Mouse (Mus musculus) limb, embryonic 14.5 days (tissue): Measurements from ENCODE around the gene Miga1. TPM values are rescaled to one million over a fixed set of nuclear protein-coding genes. Genes with fewer than 3 reads are reported as not detected.

Experiments
- ATAC-seq: fragments of 200-750 bp; cut with Nextera tagmentation; 2 replicates; pipeline ENCODE4 v1.8.0; 2017; ENCODE audit warnings: low read depth, moderate number of reproducible peaks, moderate TSS enrichment; ENCODE audit not compliant: low FRiP score
- DNase-seq: peaks from one replicate; pipeline ENCODE4 v3.0.0-alpha.2; 2015; ENCODE audit warnings: low spot score
- H3K27ac ChIP-seq: fragments of 300-500 bp; sonication (generic); replicated peaks from 2 replicates; pipeline ENCODE4 v1.5.1; 2014; ENCODE audit warnings: low read depth, mild to moderate bottlenecking, low read length, moderate library complexity, mixed read lengths
- H3K27me3 ChIP-seq: fragments of 300-500 bp; sonication (generic); 2 replicates; pipeline ENCODE4 v1.6.1; 2014; ENCODE audit warnings: low read length, mixed read lengths; ENCODE audit not compliant: control insufficient read depth, insufficient read depth
- H3K36me3 ChIP-seq: fragments of 300-500 bp; sonication (generic); 2 replicates; pipeline ENCODE4 v1.6.1; 2014; ENCODE audit warnings: mild to moderate bottlenecking, low read length, moderate library complexity, mixed read lengths; ENCODE audit not compliant: control insufficient read depth, insufficient read depth
- H3K4me1 ChIP-seq: fragments of 300-500 bp; sonication (generic); 2 replicates; pipeline ENCODE4 v1.6.1; 2014; ENCODE audit warnings: antibody characterized with exemption, low read length, mixed read lengths; ENCODE audit not compliant: control insufficient read depth, insufficient read depth
- H3K4me2 ChIP-seq: fragments of 300-500 bp; sonication (generic); replicated peaks from 2 replicates; pipeline ENCODE4 v1.6.1; 2014; ENCODE audit warnings: low read depth, mild to moderate bottlenecking, low read length, moderate library complexity; ENCODE audit not compliant: severe bottlenecking
- H3K4me3 ChIP-seq: fragments of 300-500 bp; sonication (generic); replicated peaks from 2 replicates; pipeline ENCODE4 v1.5.1; 2014; ENCODE audit warnings: low read length
- H3K9ac ChIP-seq: fragments of 300-500 bp; sonication (generic); 2 replicates; pipeline ENCODE4 v1.6.1; 2014; ENCODE audit warnings: mild to moderate bottlenecking, low read depth, low read length, moderate library complexity; ENCODE audit not compliant: severe bottlenecking
- H3K9me3 ChIP-seq: fragments of 300-500 bp; sonication (generic); 2 replicates; pipeline ENCODE4 v1.6.1; 2016; ENCODE audit warnings: low read length; ENCODE audit not compliant: control insufficient read depth
- POLR2A ChIP-seq: fragments of 200-500 bp; IDR thresholded peaks from 2 replicates; pipeline ENCODE4 v1.8.0; 2012; ENCODE audit warnings: inconsistent platforms, mild to moderate bottlenecking, moderate library complexity, borderline replicate concordance; ENCODE audit not compliant: insufficient read depth, insufficient read length; ENCODE audit errors: extremely low read depth
- WGBS: fragments of 180-500 bp; shearing (Covaris S2); extraction: QIAGEN DNeasy Blood & Tissue Kit; methylation state at CpG from one replicate; pipeline ENCODE4 v1.1.7; 2014; 5-methylcytosine and 5-hydroxymethylcytosine counted together
- polyA plus RNA-seq, 2 experiments: library from polyadenylated mRNA; depleted of rRNA in 1 of 2; stranded (reverse) in 1 of 2; unstranded in 1 of 2; fragments of >200 nt; fragmentation: Nextera tagmentation in 1 of 2; extraction: Ambion mirVana in 1 of 2; gene quantifications; 2 replicates each; pipeline versions ENCODE4 v1.2.1 to v1.2.3; 2012 to 2014

Gene Miga1
- polyA plus RNA-seq, 2 experiments = 18.0 to 19.8 TPM

- no peaks in the 10 kb centered on the region for H3K9me3 ChIP-seq
- no peak overlapping the region for H3K27ac ChIP-seq
- H3K27me3 ChIP-seq = no peaks in the 10 kb centered on the region
- DNase-seq = no peak
- no peak for TF ChIP-seq POLR2A
- no peak for ATAC-seq
- H3K4me1 ChIP-seq = peaks cover 17% of the 10 kb centered on the region
- no peak overlapping the region for H3K4me3 ChIP-seq
- H3K9ac ChIP-seq = no peak overlapping the region
- H3K36me3 ChIP-seq = 0 out of 2 replicates have a peak, but pooled peaks cover 6% of the 10 kb centered on the region
- WGBS = 87% methylated on average over 10 of the region's 10 CpGs
- no peak overlapping the region for H3K4me2 ChIP-seq
These were observed 8.0 kb upstream of the Miga1 start for GRCm38 (mm10) chr3:152348011-152348830.

- H3K4me1 ChIP-seq = peaks cover 12% of the 10 kb centered on the region
- no peaks in the 10 kb centered on the region for H3K27me3 ChIP-seq
- peak overlapping the region; percentile 57 for H3K4me3 ChIP-seq
- DNase-seq (no peak), ATAC-seq (no peak)
- peak overlapping the region; percentile 82 for H3K9ac ChIP-seq
- TF ChIP-seq POLR2A = no peak
- no peak overlapping the region for H3K27ac ChIP-seq
- whole genome bisulfite sequencing = 46% methylated on average over 3 of the region's 3 CpGs
- no peaks in the 10 kb centered on the region for H3K9me3 ChIP-seq
- H3K36me3 ChIP-seq = 0 out of 2 replicates have a peak, but pooled peaks cover 6% of the 10 kb centered on the region
- H3K4me2 ChIP-seq = peak overlapping the region; percentile 70
These were observed 7.0 kb upstream of the Miga1 start for GRCm38 (mm10) chr3:152347227-152347626.

- H3K4me1 ChIP-seq = peaks cover 12% of the 10 kb centered on the region
- no peaks in the 10 kb centered on the region for H3K9me3 ChIP-seq
- DNase-seq = peak; percentile 22
- 0 out of 2 replicates have a peak, but pooled peaks cover 6% of the 10 kb centered on the region for H3K36me3 ChIP-seq
- peak overlapping the region; percentile 57 for H3K4me3 ChIP-seq
- peak overlapping the region; percentile 82 for H3K9ac ChIP-seq
- peak overlapping the region; percentile 70 for H3K4me2 ChIP-seq
- WGBS = 0% methylated on average over 33 of the region's 54 CpGs
- no peak for TF ChIP-seq POLR2A
- H3K27me3 ChIP-seq = no peaks in the 10 kb centered on the region
- ATAC-seq = peak; percentile 73
- peak overlapping the region; percentile 81; the same call in 1 of the 2 replicates for H3K27ac ChIP-seq
These were observed 6.5 kb upstream of the Miga1 start for GRCm38 (mm10) chr3:152346633-152347141.

GRCm38 (mm10) chr3:152345732-152346632 is 5.8 kb upstream of the Miga1 start, which contains the start of gene Usp33:
Gene Usp33, plus strand, starts transcription at chr3:152346478.
- peaks cover 9% of the 10 kb centered on the region for H3K4me1 ChIP-seq
- H3K4me2 ChIP-seq = peak within 1 kb of the TSS; percentile 70
- H3K9ac ChIP-seq = peak within 1 kb of the TSS; percentile 82
- peak within 1 kb of the TSS; percentile 81; the same call in 1 of the 2 replicates for H3K27ac ChIP-seq
- no peaks in the 10 kb centered on the region for H3K9me3 ChIP-seq
- peak; percentile 98 for ATAC-seq
- TF ChIP-seq POLR2A = peak; percentile 77; the same call in 1 of the 2 replicates
- H3K27me3 ChIP-seq = no peaks in the 10 kb centered on the region
- WGBS = 11% methylated on average over 31 of the region's 44 CpGs
- H3K4me3 ChIP-seq = peak within 1 kb of the TSS; percentile 57
- DNase-seq = peak; percentile 92
- H3K36me3 ChIP-seq = 0 out of 2 replicates have a peak, but pooled peaks cover 6% of the 10 kb centered on the region
